In genomic region chr11:70432048-70432894, GRCm38 (mm10) we compare ENCODE assay signal across 8 mouse cellular contexts. TPM values are rescaled to one million over a fixed set of nuclear protein-coding genes. Genes with fewer than 3 reads are reported as not detected.
DNase-seq lines count a peak whose midpoint lies in the region; ATAC-seq and TF ChIP-seq lines count a peak whose summit lies in the region.

Gene Arrb2, plus strand, starts transcription at chr11:70432635.

- peak within 1 kb of the TSS; percentile 75 for H3K4me2 ChIP-seq in CH12.LX (ENCODE audit: insufficient read depth, low read depth, poor library complexity, severe bottlenecking)
- peak within 1 kb of the TSS; percentile 58 for H3K4me2 ChIP-seq in forebrain, embryonic 11.5 days (ENCODE audit: low read depth, low read length, severe bottlenecking)
- H3K4me2 ChIP-seq in heart, embryonic 16.5 days (ENCODE audit: low read depth, low read length), result peak within 1 kb of the TSS; percentile 94
- H3K4me2 ChIP-seq in liver, embryonic 15.5 days, result peak within 1 kb of the TSS; percentile 98
- peak within 1 kb of the TSS; percentile 74 for H3K4me2 ChIP-seq in neural tube, embryonic 12.5 days (replicated peaks)

- peak within 1 kb of the TSS; percentile 68 for H3K9ac ChIP-seq in CH12.LX (ENCODE audit: insufficient read depth, low read depth)
- H3K9ac ChIP-seq in forebrain, embryonic 11.5 days (ENCODE audit: low read length), result peak within 1 kb of the TSS; percentile 89
- peak within 1 kb of the TSS; percentile 91 for H3K9ac ChIP-seq in heart, embryonic 16.5 days (ENCODE audit: low read length)
- H3K9ac ChIP-seq in liver, embryonic 15.5 days, result peak within 1 kb of the TSS; percentile 79
- H3K9ac ChIP-seq in neural tube, embryonic 12.5 days, result peak within 1 kb of the TSS; percentile 64

- H3K9me3 ChIP-seq in CH12.LX (replicated peaks; ENCODE audit: low read length), result no peaks in the 10 kb centered on the region
- no peaks in the 10 kb centered on the region for H3K9me3 ChIP-seq in forebrain, embryonic 11.5 days (ENCODE audit: control insufficient read depth, low read length)
- no peaks in the 10 kb centered on the region for H3K9me3 ChIP-seq in heart, embryonic 16.5 days (replicated peaks; ENCODE audit: control insufficient read depth, low read length)
- no peaks in the 10 kb centered on the region for H3K9me3 ChIP-seq in liver, embryonic 15.5 days (replicated peaks)
- no peaks in the 10 kb centered on the region for H3K9me3 ChIP-seq in neural tube, embryonic 12.5 days

- H3K4me3 ChIP-seq in CH12.LX (replicated peaks in 1 of 3; ENCODE audit: low read depth in 2 of 3, low read length in 2 of 3, poor library complexity in 1 of 3), result peak within 1 kb of the TSS; percentile 69 to 87 (median 73)
- peak within 1 kb of the TSS; percentile 78 for H3K4me3 ChIP-seq in forebrain, embryonic 11.5 days (ENCODE audit: low read depth, low read length)
- H3K4me3 ChIP-seq in heart, embryonic 16.5 days (ENCODE audit: low read length), result peak within 1 kb of the TSS; percentile 83
- peak within 1 kb of the TSS; percentile 78 for H3K4me3 ChIP-seq in liver, embryonic 15.5 days (replicated peaks)
- peak within 1 kb of the TSS; percentile 75 for H3K4me3 ChIP-seq in neural tube, embryonic 12.5 days

- in situ Hi-C loops in CH12.LX (cut with MboI; ENCODE audit: low pct_ligation_motif_present, low pct_unique_long_range_greater_than_20kb, low sequenced_read_pairs), result no loop called here

- WGBS in forebrain, embryonic 11.5 days, result under 1% methylated on average over 71 of the region's 75 CpGs
- under 1% methylated on average over 75 of the region's 75 CpGs for WGBS in heart, embryonic 16.5 days
- WGBS in liver, embryonic 15.5 days (ENCODE audit: insufficient replicate concordance), result under 1% methylated on average over 75 of the region's 75 CpGs
- WGBS in neural tube, embryonic 12.5 days, result under 1% methylated on average over 75 of the region's 75 CpGs

- ATAC-seq in forebrain, embryonic 11.5 days (replicated peaks; ENCODE audit: low FRiP score), result peak; percentile 95
- peak; percentile 93 for ATAC-seq in heart, embryonic 16.5 days (replicated peaks; ENCODE audit: extremely low read depth, insufficient read depth, low FRiP score)
- peak; percentile 92 for ATAC-seq in liver, embryonic 15.5 days (ENCODE audit: insufficient read depth)
- ATAC-seq in neural tube, embryonic 12.5 days (ENCODE audit: low FRiP score, low read depth), result peak; percentile 92

- dilution Hi-C loops in CH12.LX (cut with MboI; ENCODE audit: extremely low pct_ligation_motif_present, extremely low pct_unique_long_range_greater_than_20kb, low sequenced_read_pairs), result no loop called here

- TF ChIP-seq POLR2A in CH12.LX (IDR thresholded peaks at IDR 0.05; ENCODE audit: low read depth, low read length), result peak; percentile 85; the same call in 1 of the 2 replicates

- H3K27me3 ChIP-seq in CH12.LX (replicated peaks), result no peaks in the 10 kb centered on the region
- H3K27me3 ChIP-seq in forebrain, embryonic 11.5 days (ENCODE audit: control insufficient read depth, insufficient read depth, low read length), result no peaks in the 10 kb centered on the region
- H3K27me3 ChIP-seq in heart, embryonic 16.5 days (ENCODE audit: control insufficient read depth, insufficient read depth, low read length), result no peaks in the 10 kb centered on the region
- no peaks in the 10 kb centered on the region for H3K27me3 ChIP-seq in liver, embryonic 15.5 days
- H3K27me3 ChIP-seq in neural tube, embryonic 12.5 days (replicated peaks), result no peaks in the 10 kb centered on the region

- peaks cover 9% of the 10 kb centered on the region for H3K79me2 ChIP-seq in CH12.LX (replicated peaks; ENCODE audit: control insufficient read depth, extremely low read depth, insufficient read depth, poor library complexity, severe bottlenecking)

- TF ChIP-seq RAD21 in CH12.LX (IDR thresholded peaks at IDR 0.05; ENCODE audit: low read depth, low read length), result peak; percentile 88

- TF ChIP-seq EP300 in CH12.LX (IDR thresholded peaks at IDR 0.05; ENCODE audit: low read length), result no peak

- H3K27ac ChIP-seq in CH12.LX (ENCODE audit: insufficient read depth, low read depth), result peak within 1 kb of the TSS; percentile 59
- peak within 1 kb of the TSS; percentile 81 for H3K27ac ChIP-seq in forebrain, embryonic 11.5 days (ENCODE audit: low read depth, low read length)
- H3K27ac ChIP-seq in heart, embryonic 16.5 days (ENCODE audit: low read length), result peak within 1 kb of the TSS; percentile 80
- H3K27ac ChIP-seq in liver, embryonic 15.5 days (replicated peaks), result peak within 1 kb of the TSS; percentile 84
- H3K27ac ChIP-seq in neural tube, embryonic 12.5 days, result peak within 1 kb of the TSS; percentile 71

- TF ChIP-seq CTCF in CH12.LX (conservative IDR thresholded peaks at IDR 0.05 in 1 of 2, IDR thresholded peaks at IDR 0.05 in 1 of 2; ENCODE audit: low read depth in 2 of 2, low read length in 2 of 2), result peak in 1 of 2 experiments; percentile 94; a peak in 2 of 4 replicates

- peaks cover 10 to 51% of the 10 kb centered on the region in 2 experiments for H3K4me1 ChIP-seq in CH12.LX (ENCODE audit: control insufficient read depth in 1 of 2, insufficient read depth in 2 of 2)
- peaks cover 17% of the 10 kb centered on the region; the same call in 1 of the 2 replicates for H3K4me1 ChIP-seq in forebrain, embryonic 11.5 days (replicated peaks; ENCODE audit: control insufficient read depth, insufficient read depth, low read length)
- peaks cover 10% of the 10 kb centered on the region; the same call in 1 of the 2 replicates for H3K4me1 ChIP-seq in heart, embryonic 16.5 days (ENCODE audit: control insufficient read depth, insufficient read depth, low read length)
- H3K4me1 ChIP-seq in liver, embryonic 15.5 days (replicated peaks), result peaks cover 57% of the 10 kb centered on the region
- H3K4me1 ChIP-seq in neural tube, embryonic 12.5 days, result peaks cover 22% of the 10 kb centered on the region

- DNase-seq in CH12.LX (ENCODE audit: extremely low read depth), result peak; percentile 98
- peak; percentile 93 for DNase-seq in c-Kit-positive CD71-positive TER-119-negative erythroid progenitor cells, embryonic 14.5 days (ENCODE audit: low read depth)
- DNase-seq in forebrain, embryonic 11.5 days (ENCODE audit: low spot score), result peak; percentile 100
- peak; percentile 98 to 99 for DNase-seq in kidney, postnatal 36 days
- peak; percentile 99 for DNase-seq in telencephalon, adult 2 months (ENCODE audit: low read depth, low spot score)

- H3K36me3 ChIP-seq in CH12.LX (replicated peaks in 1 of 2; ENCODE audit: control insufficient read depth in 1 of 2, insufficient read depth in 1 of 2, low read length in 1 of 2), result peaks cover 16 to 32% of the 10 kb centered on the region in 2 experiments
- H3K36me3 ChIP-seq in forebrain, embryonic 11.5 days (ENCODE audit: control insufficient read depth, insufficient read depth, low read length), result no peaks in the 10 kb centered on the region
- H3K36me3 ChIP-seq in heart, embryonic 16.5 days (ENCODE audit: control insufficient read depth, insufficient read depth), result peaks cover 2% of the 10 kb centered on the region; the same call in 1 of the 2 replicates
- peaks cover 17% of the 10 kb centered on the region for H3K36me3 ChIP-seq in liver, embryonic 15.5 days (replicated peaks)
- peaks cover 15% of the 10 kb centered on the region for H3K36me3 ChIP-seq in neural tube, embryonic 12.5 days

TF ChIP-seq in CH12.LX, 34 proteins besides CTCF, POLR2A, EP300 and RAD21 (continues in another document):
- TF ChIP-seq USF2 (conservative IDR thresholded peaks at IDR 0.05; ENCODE audit: low read depth, low read length) (peak; percentile 7; the same call in 1 of the 2 replicates), MAX (IDR thresholded peaks at IDR 0.05; ENCODE audit: low read length) (peak; percentile 95), ETS1 (conservative IDR thresholded peaks at IDR 0.05; ENCODE audit: low read depth, low read length) (peak; percentile 28; the same call in 1 of the 2 replicates), SIN3A (IDR thresholded peaks at IDR 0.05; ENCODE audit: low read length) (peak; percentile 93), E2F4 (IDR thresholded peaks at IDR 0.05; ENCODE audit: insufficient replicate concordance, low read depth, low read length) (peak; percentile 91), GABPA (IDR thresholded peaks at IDR 0.05; ENCODE audit: insufficient replicate concordance, low read depth, low read length) (no peak), MAFK (IDR thresholded peaks at IDR 0.05; ENCODE audit: insufficient replicate concordance, low read length) (0 out of 2 replicates have a peak, but pooled peaks have one; percentile 32), NELFE (IDR thresholded peaks at IDR 0.05; ENCODE audit: low read depth, low read length) (peak; percentile 79), BHLHE40 (IDR thresholded peaks at IDR 0.05; ENCODE audit: low read depth, low read length) (peak; percentile 59), PAX5 (IDR thresholded peaks at IDR 0.05; ENCODE audit: low read length) (no peak), MYC (IDR thresholded peaks at IDR 0.05; ENCODE audit: low read depth, low read length) (peak; percentile 96), HCFC1 (IDR thresholded peaks at IDR 0.05; ENCODE audit: low read depth, low read length) (peak; percentile 49), SMC3 (IDR thresholded peaks at IDR 0.05; ENCODE audit: low read depth, low read length) (peak; percentile 88), ELF1 (IDR thresholded peaks at IDR 0.05; ENCODE audit: low read depth, low read length) (peak; percentile 25), UBTF (IDR thresholded peaks at IDR 0.05; ENCODE audit: low read depth, low read length) (peak; percentile 40), NRF1 (IDR thresholded peaks at IDR 0.05; ENCODE audit: low read depth, low read length) (peak; percentile 96), RCOR1 (conservative IDR thresholded peaks at IDR 0.05; ENCODE audit: low read depth, low read length) (no peak; the same call in 1 of the 2 replicates), IRF4 (IDR thresholded peaks at IDR 0.05; ENCODE audit: low read depth, low read length) (peak; percentile 66), USF1 (IDR thresholded peaks at IDR 0.05; ENCODE audit: low read depth, low read length) (no peak; the same call in 1 of the 2 replicates), CHD2 (IDR thresholded peaks at IDR 0.05; ENCODE audit: low read length) (peak; percentile 61), KAT2A (IDR thresholded peaks at IDR 0.05; ENCODE audit: insufficient replicate concordance, low read length) (no peak), TCF12 (IDR thresholded peaks at IDR 0.05; ENCODE audit: low read depth, low read length) (peak; percentile 33; the same call in 1 of the 2 replicates)

RNA-seq across cellular contexts. Expression of gene Arrb2, which starts in this region (rescaled TPM):
- total RNA-seq in CH12.LX (2012; rRNA removed) (45.9 and 60.2 TPM in 2 replicates), CH12.LX (2014; rRNA removed) (42.1 and 46.0 TPM in 2 replicates)
- 89.7 and 101 TPM in 2 replicates for polyA plus RNA-seq in CH12.LX (2012; ENCODE audit: insufficient read length, low read depth)
- 44.0 and 47.9 TPM in 2 replicates for polyA plus RNA-seq in forebrain, embryonic 11.5 days (2014; fragmentation: Nextera tagmentation; extraction: Ambion mirVana)
- 9.5 and 11.7 TPM in 2 replicates for polyA plus RNA-seq in heart, embryonic 16.5 days (2015; fragmentation: Nextera tagmentation; extraction: Ambion mirVana)
- 15.6 and 16.5 TPM in 2 replicates for polyA plus RNA-seq in liver, embryonic 15.5 days (2015; fragmentation: Nextera tagmentation; extraction: Ambion mirVana)
- polyA plus RNA-seq in neural tube, embryonic 12.5 days (2016; fragmentation: Nextera tagmentation; extraction: Ambion mirVana), result 36.0 and 36.4 TPM in 2 replicates

Comparison
In these comparisons a context has a peak if more than half of its experiments do, and no peak if none do; other contexts are left out.
1. Peak in every context shown above with its lines: DNase-seq, ATAC-seq, H3K4me3 ChIP-seq and H3K27ac ChIP-seq.